Mouse (Mus musculus) urinary bladder, postnatal 14 days (tissue): ENCODE results near the gene Kcnq2.

Experiments used
- DNase-seq: peaks from one replicate; pipeline ENCODE4 v3.0.0; 2021; ENCODE audit warnings: low spot score

The Kcnq2 gene

GRCm38 (mm10) chr2:181147546-181148317, 12.6 kb upstream of the Kcnq2 start:
- DNase-seq = peak; percentile 13

DNA sequence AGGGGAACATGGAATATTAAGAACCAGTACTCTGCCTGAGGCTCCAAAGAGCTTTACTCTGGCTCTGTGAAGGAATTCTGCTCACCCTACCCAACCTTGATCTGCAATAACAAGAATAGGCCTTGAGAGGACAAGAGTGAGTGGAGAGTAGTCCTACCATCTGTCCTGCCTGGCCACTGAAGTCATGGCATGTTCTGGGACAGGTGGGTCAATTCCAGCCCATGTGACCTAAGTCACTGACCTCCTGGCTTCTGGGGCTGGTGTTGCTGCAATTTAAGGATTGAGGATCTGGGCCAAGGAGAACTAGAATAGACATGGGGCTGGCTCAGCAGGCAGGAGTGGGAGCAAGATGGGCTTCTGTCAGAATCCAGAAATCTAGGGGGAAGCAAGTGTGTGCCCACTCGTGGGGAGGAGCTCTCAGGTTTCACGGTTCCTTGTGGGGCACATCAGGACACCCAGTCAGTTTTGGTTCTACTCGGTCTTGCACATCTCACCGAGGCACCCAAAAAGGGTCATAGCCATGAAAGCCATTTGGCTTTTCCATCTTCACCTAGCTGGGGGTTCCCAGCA, 12.0 kb upstream of the Kcnq2 start:
- DNase-seq = no peak

- DNase-seq = no peak
Observed at GRCm38 (mm10) chr2:181144675-181145074, 9.6 kb upstream of the Kcnq2 start.

- no peak for DNase-seq
Observed at GRCm38 (mm10) chr2:181143509-181144276, 8.6 kb upstream of the Kcnq2 start.

DNA sequence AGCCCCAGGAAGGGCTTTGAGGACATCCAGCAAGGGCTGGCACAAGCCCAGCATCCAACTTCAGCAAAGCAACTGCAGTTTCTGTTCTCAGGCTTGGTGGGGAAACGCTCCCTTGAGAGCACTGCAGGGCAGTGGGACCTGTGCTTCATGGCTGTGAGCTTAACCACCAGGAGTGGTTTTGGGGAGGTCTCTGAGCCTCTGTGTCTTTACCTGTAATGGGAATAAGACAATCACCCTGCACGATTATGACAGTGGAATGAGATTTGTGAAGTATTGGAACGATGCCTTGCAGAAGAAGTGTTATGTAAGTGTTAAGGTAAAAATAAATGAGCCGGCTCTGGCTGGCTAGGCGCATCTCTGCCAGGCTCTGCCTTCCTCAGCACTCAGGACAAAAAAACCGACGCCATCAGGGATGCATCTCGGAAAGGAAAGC, 7.6 kb upstream of the Kcnq2 start:
- no peak for DNase-seq

DNA sequence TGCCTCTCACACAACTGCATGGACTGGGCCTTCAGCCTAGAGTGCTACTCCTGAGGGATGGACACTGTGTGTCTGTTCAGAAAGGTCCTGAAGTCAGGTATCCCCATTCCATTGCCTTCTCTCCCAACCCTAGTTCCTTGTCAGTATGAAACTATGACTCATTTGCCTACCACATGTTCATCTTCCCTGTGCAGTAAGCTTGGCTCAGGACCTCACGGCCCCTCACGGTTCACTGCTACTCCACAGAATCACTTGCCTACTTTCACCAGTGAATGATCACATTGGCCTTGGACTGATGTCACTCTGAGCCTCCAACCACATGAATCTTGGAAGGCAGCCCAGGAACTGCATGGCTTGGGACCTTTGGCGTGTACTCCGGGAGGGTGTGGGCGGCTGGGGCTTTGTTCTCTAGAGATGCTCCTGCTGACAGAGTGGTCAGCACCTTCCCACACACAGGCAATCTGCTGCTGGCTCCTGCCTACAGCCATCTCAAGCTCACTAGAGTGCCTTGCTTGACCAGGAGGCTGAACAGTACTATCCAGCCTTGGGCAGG, 4.6 kb upstream of the Kcnq2 start:
- no peak for DNase-seq

- DNase-seq = peak; percentile 18
Observed at GRCm38 (mm10) chr2:181136934-181137333, 1.8 kb upstream of the Kcnq2 start.

DNA sequence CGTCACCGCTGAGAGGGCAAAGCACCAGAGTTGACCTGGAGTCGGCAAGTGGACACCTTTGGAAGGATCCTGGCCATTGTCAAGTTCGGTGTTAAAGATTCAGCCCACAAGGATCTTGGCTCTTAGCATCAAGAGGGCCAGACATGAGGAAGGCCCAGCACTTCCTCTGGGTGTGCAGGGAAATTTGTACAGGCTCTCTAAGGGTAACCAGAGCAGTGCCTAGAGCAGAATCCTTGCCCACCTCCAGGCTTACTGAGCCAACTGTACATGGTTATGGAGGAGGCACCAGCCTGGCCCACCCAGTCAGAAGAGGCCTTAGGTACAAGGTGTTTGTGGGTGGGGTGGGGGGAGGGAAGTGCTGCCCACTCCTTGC, 332 bp upstream of the Kcnq2 start:
- DNase-seq = no peak

DNA sequence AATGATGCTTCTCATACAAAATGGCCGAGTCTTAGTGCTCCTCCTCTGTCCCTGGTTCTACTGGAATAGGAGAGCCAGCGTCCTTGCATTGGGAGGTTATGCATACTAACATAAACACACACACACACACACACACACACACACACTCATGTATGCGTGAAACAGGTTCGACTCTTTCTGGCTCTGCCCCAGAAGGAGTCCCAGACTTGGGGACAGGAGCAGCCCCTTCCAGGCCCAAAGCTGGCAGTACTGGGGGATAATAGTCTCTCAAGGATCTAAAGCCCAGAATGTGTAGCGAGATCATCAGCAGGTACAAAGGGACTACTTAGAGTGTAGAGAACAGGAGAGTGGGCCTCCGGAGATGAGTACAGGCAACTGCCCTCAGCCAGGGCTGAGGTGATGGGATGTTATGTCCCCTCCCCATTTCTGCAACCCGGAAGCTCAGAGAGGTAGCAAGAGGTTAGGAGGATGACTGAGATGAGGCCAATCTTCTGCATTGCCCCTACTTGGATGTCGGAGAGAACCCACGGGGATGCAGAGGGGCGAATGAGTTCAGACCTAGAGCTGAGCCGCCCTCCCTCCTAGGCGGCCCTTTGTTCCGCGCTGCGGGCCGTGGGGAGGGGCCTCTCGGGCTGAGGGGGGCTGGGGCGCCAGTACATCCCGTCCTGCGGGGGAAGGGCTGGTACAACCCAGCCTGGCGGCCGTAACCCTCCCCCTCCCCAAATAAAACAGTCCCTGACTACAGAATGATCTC, 1.1 kb downstream of the Kcnq2 start:
- no peak for DNase-seq

- no peak for DNase-seq
Observed at GRCm38 (mm10) chr2:181130245-181130644, 4.9 kb downstream of the Kcnq2 start.

DNA sequence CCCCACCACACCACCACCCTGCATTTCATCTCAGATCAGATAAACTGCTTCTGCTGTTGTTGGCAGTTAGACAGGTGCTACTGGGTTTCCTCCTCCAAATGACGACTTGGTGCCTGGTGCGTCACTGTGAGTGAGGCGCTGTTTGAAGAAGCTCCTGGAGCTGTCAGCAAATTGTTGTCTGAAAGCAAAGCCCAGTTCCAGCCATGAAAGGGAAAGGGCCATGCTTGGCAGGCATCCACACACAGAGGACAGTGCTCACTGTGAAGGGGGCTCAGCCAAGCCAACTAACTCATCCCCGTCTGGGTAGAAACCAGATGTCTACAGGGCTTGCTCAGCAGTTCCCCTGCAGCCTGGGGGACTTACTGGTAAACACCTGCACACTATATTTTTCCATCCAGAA, 6.1 kb downstream of the Kcnq2 start:
- no peak for DNase-seq

DNA sequence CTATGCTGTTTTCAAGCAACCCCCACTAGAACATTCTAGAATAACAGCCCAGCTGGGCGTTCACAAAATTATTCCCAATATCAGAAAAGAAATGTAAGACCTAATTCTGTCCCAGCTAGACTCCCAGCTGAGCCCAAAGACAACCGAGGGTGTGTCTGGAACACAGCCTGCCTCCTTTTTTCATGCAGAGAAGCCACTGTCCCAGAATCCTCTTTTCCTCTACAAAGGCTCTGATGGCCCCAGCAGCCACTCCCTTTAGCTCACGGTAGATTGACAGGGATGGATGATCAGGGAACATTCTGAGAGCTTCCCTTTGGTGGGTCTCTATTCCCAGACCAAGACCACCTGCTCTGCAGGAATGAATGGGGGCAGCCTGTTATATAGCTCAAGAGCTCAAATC, 7.3 kb downstream of the Kcnq2 start:
- no peak for DNase-seq

DNA sequence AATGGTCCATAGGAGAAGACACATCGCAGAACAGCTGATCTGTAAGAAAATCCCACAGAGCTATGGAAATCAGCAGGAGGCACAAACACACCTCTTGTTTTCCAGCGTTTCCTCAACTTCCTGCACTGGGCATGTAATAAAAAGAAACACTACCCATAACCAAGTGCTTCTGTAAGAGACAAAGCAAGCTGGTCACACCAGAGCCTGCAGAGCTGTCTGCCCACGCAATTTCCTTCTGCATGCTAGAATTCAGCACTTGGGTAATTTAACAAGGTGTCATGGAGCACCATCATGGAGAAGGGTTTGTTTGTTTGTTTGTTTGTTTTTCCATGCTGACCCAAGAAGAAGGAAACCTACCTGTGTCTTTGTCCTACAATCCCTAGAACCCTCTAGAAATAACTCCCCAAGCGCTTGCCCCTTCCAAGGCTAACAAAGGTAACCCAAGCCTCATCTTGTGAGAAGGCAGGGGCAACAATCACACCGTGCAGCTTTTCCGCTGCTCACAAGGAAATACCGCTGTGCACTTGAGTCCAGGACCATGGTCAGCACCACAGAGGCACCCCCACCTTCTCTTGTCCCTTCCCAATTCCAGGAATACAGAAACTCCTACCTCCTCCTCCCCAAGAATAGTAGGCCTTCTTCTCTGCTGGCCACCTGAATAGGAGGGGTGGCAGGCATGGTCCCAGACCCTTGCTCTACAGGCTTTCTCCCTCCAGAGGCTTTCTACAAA, 9.2 kb downstream of the Kcnq2 start:
- no peak for DNase-seq

- DNase-seq = no peak
Observed at GRCm38 (mm10) chr2:181122642-181123041, 12.5 kb downstream of the Kcnq2 start.

GRCm38 (mm10) chr2:181120922-181121449, 14.1 kb downstream of the Kcnq2 start:
- no peak for DNase-seq

GRCm38 (mm10) chr2:181119952-181120351, 15.1 kb downstream of the Kcnq2 start:
- no peak for DNase-seq

- no peak for DNase-seq
Observed at GRCm38 (mm10) chr2:181116436-181116835, 18.7 kb downstream of the Kcnq2 start.

- no peak for DNase-seq
Observed at GRCm38 (mm10) chr2:181115367-181115766, 19.7 kb downstream of the Kcnq2 start.

- no peak for DNase-seq
Observed at GRCm38 (mm10) chr2:181113762-181114361, 21.2 kb downstream of the Kcnq2 start.

GRCm38 (mm10) chr2:181111665-181112064, 23.4 kb downstream of the Kcnq2 start:
- no peak for DNase-seq

- no peak for DNase-seq
Observed at GRCm38 (mm10) chr2:181104111-181104510, 31.0 kb downstream of the Kcnq2 start.
